Mouse (Mus musculus) thymus, postnatal 4 days (tissue): ENCODE results near the gene Nudt3.
"Not testable (repeated sequence)": the region's sequence is repeated elsewhere in the genome, so short reads cannot be mapped to it uniquely, and the experiment has no call there.

ENCODE experiments used
- DNase-seq: peaks from one replicate; pipeline ENCODE4 v3.0.0; 2021

Nudt3 gene

DNA sequence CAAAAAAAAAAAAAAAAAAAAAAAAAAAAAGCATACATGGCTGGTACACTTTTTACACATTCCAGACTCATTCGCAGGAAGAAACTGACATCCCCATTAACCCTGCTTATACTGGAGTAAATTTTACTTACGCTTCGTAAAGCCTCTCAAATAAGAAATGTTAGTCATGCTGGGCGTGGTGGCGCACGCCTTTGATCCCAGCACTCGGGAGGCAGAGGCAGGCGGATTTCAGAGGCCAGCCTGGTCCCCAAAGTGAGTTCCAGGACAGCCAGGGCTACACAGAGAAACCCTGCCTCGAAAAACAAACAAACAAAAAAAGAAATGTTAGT is 12.2 kb upstream of the Nudt3 start:
- not testable (repeated sequence) for DNase-seq

DNA sequence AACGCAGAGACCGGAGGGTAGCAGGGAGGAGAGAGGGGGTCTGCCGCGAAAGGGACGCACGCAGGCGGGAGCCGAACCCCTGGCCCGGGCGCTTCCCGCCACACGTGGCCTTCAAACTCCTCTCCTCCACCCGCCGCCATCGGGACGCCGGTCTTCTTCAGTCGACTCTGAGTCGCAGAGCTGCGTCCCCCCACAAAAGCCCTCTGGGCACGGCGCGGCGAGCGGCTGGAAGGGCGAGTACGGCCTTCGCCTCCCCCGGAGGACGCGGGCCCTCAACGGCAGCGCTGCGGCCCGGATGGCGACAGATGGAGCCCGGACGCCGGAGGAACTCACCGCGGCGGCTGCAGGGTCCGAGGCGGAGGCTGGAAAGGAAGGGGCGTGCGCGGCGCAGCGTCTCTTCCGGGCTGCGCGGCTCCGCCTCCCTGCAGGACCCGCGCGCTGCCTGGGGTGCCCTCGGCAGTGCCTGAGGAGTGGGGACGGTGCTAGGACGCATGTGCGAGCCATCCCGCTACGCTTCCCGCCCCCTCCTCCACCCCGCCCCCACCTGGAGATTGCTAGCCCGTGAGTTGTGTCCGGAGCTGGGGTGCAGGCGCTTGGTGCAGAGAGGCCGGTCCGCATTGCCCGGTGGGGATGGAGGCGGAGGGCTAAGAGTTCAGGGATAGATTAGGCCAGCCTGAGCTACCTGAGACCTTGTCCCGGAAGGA is 11.7 kb upstream of the Nudt3 start, which contains the start of gene RPS10-NUDT3:
TSS of gene RPS10-NUDT3 (minus strand) at position 352 of the 704 bp plus-strand sequence.
- DNase-seq = peak; percentile 92

DNA sequence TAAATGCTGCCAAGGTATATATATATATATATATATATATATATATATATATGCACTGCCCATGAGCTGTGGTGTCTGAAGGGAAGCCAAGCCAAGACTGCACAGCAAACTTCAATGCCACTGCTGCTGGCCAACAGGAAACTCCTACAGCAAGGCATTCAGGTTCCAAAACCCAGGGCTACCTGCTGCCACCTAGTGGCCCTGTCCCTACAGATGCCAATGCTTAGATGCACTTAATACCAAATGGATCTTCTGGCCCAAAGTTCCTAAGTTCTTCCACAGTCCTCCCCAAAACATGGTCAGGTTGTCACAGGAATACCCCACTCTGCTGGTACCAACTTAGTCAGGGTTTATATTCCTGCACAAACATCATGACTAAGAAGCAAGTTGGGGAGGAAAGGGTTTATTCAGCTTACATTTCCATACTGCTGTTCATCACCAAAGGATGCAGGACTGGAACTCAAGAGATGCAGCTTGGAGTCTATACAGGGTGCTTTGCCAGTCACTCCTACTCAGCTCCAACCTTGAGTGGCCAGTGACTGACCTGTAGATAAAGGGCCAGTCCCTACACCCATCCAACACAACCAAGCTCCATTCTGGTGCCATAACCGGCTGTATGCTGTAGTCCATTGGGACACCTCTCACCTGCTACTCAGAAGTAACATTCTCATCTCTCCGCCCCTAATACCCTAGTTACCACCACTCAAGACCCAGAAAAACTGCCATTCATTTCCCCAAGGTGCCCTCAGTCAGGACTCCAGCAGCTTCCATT is 6.1 kb upstream of the Nudt3 start:
- DNase-seq = peak; percentile 92

DNA sequence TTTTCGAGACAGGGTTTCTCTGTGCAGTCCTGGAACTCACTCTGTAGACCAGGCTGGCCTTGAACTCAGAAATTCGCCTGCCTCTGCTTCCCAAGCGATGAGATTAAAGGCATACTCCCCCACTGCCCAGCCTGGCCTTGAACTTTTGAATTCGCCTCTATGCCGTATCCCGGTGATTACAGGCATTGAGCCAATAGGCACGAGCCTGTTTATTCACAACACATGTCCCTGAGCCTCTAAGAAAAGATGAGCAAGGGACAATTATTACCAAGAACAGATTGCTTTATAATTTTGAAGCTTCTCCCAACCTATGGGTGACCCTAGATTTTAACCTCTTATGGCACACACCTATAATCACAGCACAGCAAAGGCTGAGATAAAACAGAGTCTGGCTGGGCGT is 5.1 kb upstream of the Nudt3 start:
- DNase-seq = no peak

DNA sequence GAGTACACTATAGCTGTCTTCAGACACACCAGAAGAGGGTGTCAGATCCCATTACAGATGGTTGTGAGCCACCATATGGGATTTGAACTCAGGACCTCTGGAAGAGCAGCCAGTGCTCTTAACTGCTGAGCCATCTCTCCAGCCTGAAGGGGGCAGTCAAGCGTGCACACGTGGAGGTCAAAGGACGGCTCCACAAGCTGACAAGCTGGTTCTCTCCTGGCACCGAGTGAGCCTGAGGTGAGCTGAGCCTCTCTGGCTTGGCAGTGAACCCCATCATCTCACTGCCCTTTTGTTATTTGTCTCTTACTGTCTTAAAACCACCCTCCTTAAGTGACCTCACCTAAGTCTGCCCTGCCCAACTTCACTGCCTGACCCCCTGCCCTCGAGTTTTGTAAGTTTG is 4.2 kb upstream of the Nudt3 start:
- peak; percentile 50 for DNase-seq

DNA sequence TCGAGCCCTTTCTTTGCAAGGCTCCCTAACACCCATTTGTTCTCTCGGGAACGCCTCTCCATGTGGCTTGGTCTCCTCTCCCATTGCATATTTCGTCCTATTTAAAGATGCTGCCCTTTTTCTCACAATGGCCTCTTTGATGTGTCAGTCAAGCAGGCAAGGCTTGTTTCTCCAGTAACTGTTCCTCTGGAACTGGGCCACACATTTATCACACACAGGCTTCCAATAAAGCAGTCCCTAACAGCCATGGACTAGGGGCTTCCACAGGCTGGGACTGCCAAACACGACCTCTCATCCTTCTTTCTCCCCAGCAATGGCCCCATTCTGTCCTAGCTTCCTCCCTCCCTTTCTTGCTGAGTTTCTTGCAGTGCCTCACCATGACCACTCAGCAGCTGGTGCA is 3.4 kb upstream of the Nudt3 start:
- DNase-seq = no peak

DNA sequence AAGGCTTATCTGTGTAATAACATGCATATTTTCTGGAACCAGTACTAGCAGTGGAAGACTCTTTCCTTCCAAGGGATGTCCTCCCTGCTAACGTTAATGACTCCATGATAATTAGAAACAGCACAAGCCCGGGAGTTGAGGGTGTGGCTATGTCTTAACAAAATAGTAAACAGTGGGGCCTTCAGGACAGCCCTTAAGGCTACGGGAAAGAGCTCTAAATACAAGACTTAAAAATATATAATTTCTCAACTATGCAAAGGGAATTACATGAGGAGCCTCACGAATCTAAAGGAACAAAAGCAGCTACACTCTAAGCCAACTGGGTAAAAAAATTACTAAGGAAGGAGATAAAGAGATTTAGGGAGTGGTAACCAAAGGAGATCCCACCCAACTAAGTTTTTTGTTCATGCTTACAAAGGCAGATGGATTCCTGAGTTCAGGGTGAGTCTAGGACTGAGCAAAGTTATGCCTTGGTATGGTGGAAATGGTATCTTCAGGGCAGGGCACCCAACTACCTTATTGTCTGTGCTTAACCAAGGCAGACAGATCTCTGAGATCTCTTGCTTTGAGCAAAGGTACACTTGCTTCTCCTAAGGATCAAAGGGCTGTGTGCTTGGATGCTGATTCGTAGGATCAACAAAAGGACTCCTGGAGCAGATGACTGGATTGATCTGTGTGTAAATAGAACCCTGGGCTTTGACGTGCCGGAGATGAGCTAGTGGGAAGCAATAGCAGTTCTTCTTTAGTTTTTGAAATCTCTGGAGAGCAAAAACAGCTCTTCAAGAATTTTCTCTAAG is 2.4 kb upstream of the Nudt3 start:
- DNase-seq = no peak

DNA sequence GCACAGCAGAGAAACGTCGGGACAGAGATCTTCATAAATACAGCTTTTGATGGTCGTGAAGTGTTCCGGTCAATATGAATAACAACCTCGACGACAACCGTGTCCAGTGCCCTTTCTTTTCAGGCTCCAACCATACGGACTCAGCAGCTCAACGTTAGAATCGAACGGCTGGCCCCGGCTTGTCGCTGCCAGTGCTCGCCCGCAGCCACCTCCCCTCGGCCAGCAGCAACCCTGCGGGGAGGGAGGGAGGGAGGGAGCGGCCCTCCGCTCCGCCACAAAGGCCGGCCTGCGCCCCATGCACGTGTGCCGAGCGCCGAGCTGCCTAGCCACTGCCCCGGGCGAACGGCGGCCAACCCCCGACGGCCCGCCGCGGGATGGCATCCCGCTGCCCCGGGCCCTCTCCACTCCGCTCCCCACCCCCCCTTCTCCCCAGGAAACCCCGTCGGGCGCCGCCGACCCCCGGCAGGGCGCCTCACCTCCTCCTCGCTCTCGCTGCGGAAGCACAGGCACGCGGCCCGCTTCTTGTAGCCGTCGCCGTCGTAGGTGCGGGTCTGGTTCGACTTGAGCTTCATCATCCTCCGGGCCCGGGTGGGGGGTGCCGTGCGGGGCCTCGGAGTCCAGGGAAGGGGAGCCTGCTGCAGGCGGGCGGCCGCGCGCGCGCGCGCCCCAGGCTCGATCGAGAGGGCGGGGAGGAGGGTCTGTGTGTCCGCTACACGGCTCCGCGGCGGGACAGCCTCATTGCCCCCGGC is 510 bp downstream of the Nudt3 start:
- DNase-seq = peak; percentile 80

DNA sequence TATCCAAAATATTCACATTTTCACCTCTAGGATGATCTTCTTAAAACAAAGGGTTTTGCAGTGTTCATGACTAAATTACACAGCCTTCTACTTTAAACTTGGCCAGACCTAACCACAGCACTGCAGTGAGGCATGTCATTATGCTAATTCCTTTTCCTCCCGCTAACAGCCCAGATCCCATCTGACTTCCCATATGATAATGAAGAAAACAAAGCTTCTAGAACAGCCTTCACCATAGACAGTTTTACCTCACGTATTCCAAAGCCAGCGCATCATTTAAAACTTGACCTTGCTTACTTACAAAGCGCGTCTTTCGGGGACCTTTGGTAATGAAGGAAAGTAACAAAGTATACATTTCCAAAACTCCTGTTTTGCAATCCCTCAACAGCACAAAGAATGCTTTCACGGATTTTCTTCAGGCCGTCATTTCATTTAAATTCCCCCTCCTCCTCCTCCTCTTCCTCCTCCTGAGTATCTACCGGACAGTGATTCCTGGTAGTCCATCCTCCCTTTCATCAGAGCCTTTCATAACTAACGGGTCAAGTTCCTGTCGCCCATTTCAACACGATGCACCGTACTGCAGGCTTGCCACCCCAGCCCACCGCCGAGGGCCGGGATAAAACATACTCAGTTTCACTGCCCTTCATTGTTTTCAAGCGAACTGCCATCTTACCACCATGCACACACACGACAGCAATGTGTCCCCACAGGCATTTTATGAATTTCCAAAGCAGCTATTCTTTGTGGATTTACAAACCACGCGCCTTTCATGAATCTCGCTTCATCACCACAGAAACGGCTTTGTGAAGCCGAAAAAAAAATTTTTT is 1.4 kb downstream of the Nudt3 start:
- peak; percentile 42 for DNase-seq

DNA sequence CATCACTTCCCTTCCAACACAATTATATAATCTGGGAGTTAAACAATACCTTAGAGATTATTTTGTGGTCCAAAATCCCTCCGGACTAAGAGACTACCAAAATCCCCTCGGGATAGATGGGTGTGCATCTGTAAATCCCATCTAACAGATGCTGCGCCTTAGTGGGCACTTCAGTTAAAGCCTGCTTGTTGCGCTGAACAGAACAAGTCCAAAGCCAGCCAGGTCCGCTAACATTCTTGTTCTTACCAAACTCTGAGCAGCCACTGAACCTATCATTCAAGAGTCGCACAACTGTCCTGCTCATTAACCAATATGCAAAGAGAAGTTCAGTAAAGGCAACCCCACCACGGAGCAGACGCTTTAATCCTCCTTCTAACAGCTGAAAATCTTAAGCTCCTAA is 2.1 kb downstream of the Nudt3 start:
- no peak for DNase-seq

DNA sequence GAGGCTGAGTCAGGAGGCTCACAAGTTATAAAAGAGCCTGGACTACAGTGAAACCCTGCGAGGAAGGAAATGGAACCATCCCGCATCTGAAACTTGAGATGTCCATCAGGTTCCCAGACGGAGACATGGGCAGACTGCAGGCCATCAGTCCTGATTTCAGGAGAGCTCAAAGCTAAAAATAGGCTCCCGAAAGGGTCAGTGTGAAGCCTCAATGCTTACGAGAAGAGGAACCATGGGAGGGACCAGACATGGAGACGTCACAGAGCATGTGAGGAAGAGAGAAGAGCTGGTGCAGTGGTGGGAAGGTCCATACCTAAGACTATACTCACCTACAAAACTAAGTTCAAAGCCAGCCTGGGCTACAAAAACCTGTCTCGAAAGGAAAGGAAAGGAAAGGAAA is 7.9 kb downstream of the Nudt3 start:
- no peak for DNase-seq

DNA sequence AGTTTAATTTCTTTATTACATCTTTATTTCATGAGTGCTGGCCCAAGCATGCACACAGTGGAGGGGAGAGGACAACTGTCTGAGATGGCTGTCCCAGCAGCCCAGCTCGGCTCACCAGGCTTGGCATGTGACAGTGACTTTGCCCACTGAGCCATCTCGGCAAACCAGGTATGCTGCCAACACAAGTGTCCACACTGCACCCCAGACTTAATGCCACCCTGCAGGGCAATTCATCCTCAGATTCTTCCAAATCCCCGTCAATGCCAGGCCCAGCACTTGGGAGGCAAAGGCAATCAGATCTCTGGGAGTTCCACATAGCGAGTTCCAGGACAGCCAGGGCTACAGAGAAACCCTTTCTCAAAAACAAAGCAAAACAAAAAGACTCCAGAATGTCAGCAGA is 10.3 kb downstream of the Nudt3 start:
- DNase-seq = no peak

DNA sequence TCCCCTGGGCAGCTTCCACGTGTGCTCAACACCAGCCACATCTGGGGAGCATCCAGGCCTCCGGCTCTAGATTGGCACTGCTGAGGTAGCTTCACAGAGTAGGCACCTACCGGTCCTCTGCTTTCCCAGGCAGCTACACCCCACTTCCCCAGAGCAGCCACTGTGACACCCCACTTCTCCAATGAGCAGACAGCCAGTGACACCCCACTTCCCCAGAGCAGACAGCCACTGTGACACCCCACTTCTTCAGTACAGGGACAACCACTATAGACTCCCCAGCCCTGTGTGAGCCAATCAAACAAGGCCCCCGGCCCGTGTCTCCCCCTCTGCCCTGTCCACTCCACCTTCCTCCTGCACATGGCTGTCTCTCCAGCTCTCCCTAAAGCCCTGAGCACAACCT is 11.3 kb downstream of the Nudt3 start:
- DNase-seq = no peak

DNA sequence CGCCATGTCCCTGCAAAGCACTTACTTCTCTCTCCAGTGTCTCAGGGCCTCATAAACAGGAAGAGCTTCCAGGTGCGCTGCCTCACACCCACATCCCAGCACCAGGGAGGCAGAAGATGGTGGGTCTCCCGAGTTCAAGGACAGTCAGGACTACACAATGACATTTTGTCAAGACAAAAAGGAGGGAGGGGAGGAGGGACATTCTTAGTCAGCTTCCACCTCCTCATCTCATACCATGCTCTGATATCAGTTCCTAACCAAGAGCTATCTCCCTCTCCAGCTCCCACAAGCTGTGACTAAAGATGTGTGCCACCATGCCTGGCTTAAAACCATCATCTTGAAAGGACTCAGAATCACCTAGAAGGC is 11.8 kb downstream of the Nudt3 start:
- DNase-seq = no peak

DNA sequence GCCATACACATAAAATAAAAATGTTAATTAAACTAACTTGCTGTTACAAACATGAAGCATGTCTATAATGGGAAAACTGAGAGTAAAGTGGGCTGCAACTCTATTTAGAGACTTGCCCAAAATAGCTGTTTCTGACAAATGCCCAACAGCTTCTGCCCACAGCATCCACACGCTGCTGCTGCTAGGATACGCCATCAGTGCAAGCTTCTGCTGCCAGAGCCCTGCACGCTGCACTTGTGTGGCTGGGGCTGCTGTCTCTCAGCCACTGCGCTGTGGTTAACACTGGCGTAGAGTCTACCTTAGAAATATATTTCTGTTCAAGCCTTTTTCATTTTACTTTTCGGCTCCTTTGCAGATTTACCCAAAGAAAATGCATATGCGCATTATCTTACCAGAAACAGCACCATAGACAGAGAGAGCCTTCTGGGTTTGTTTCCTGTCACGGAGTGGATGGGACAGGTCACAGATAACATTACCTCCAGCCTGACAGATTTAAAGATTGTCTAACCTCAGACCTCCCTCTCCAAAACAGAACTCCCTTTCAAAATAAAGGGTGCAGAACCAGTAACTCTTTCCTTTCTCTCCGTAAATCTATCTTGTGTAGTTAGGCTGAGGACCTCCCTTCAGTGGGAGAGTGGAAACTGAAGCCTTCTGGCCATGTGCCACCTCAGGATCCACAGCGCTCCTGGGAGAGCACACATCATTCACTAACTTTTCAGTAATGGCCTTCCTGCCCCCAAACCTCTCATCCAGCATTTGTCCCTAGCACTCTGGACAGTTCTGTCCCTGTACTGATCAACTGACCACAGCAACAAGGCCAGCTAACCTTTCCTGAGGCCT is 12.4 kb downstream of the Nudt3 start:
- no peak for DNase-seq

DNA sequence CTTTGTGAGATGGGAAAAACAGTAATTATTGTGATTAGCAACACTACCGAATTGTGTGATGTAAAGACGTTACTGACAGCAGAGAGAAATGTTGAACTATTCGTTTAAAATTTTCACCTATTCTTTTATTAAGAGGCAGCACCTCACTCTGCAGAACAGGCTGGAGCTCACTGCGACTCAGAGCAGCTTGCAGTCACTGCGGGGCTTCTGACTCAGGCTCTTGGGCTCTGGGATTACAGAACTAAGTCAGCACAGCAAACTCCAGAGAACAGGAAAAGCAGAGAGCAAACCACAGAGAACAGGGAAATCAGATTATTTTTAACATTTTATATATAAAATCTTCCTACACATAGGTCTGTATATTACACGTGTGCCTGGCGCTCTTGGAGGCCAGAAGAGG is 13.7 kb downstream of the Nudt3 start:
- DNase-seq = no peak

DNA sequence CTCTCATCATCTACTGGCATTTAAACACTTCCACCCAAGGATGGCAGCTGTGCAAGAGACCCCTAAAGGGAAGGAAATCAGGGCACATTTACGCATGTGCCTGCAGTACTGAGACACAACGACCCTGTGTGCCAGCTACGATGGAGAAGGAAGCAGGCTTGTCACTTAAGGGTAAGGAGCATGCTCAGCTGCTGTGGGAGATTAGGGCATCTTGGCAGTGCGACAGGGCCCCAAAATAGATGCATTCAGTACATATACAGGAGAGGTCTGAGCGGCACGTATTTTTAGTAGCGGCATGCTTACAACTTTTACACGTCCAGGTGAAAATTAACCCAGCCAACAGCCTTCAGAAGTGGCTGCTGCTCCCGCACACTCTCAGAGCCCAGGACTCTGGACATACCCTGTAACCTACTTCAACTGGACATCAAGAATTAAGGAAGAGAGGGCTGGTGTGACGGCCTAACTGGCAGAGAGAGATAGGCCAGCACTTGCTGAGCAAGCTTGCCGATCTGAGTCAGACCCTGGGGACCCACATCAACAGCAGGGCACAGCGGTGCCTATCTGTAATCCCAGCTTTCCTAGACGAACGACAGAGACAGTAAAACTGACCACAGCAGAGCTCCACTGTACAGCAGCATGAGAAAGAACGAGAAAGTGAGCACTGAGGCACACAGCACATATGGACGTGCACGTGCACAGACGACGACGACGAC is 19.6 kb downstream of the Nudt3 start:
- DNase-seq = no peak

DNA sequence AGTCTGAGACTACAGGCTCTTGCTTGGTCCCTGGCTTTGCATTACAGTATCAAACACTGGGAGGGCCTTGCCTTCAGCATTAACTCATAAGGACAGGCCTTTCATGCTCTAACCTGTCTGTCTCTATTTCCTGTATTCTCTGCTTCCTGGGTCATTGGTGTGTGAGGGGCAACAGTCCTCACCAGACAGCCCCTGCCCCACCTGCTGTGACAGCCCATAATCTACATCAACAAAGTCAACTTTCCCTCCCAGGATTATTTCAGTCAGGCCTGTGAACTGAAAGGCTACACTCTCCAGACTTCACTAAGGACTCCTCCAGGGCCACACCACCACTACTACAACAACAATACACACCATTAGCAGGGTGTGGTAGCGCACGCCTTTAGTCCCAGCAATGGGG is 20.3 kb downstream of the Nudt3 start:
- DNase-seq = no peak

DNA sequence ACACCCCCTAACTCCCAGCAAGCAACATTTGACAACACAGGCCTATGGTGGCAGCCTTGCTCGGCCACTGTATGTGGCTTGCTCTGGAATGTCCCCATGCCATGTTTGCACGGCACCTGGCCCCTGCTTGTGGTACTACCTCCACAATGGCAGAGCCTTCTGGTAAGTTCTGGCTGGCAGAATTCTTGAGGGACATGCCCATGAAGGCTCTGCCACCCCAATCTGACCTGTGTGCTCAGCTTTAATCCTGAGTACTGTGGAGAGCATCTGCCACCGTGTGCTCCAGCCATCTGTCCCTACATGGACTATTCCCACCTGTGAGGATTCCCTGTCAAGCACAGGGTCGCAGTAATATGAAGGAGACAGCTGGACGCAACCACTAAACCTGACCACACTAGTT is 22.4 kb downstream of the Nudt3 start:
- DNase-seq = no peak

DNA sequence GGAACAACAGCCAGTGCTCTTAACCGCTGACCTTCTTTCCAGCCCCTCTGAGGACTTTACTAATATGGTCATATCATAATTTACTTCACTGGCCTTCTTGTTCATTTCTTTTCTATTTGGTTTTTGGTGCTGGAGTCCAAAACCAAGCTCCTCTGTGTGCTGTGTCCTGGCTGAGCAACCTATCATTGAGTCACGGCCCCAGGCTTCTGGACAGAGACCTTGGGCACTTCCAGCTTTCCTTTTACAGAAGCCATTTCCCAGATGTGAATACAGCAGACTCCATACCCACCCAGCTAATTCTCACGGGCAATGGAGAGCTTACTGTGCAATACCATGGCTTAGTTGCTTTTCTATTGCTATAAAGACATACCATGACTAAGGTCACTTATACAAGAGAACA is 23.0 kb downstream of the Nudt3 start:
- no peak for DNase-seq
